Mouse (Mus musculus): Measurements from ENCODE around the gene 9030612E09Rik.

DNA sequence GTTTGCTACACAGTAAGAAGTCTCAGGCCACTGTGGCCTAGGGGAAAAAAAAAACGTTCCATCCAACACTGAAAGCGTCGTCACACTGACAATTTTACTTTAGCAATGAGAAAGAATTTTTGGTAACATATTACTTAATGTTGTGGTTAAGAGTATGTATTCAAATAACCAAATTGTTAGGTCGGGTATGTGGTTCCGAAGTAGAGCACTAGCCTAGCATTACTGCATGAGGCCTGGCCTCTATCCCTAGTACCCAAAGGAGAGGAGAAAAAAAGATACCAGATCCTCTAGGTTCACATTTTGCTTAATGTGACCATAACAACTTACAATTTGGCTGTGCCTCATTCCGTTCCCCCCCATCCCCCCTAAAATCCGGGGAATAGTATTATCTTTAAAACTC lies 46.0 kb downstream of the 9030612E09Rik start:
- no peak for TF ChIP-seq CTCF (IDR thresholded peaks at IDR 0.05; ENCODE audit: borderline replicate concordance, control insufficient read depth, extremely low read depth, insufficient read depth, low read length, poor library complexity)
- TF ChIP-seq POLR2A (IDR thresholded peaks at IDR 0.05; ENCODE audit: control insufficient read depth, extremely low read depth, insufficient read depth, low read length, poor library complexity): no peak
